Mouse (Mus musculus) v-Abl transformed pro-B cells (cell line): Measurements from ENCODE around the gene Ets1.

Experiments used
- in situ Hi-C, 2 experiments: fragments of 400-800 bp; cut with MboI; formaldehyde crosslinking; loops; one replicate each; pipeline ENCODE4 v1.15.1; 2025; ENCODE audit not compliant: unreplicated experiment in 2 of 2

Ets1 gene

DNA sequence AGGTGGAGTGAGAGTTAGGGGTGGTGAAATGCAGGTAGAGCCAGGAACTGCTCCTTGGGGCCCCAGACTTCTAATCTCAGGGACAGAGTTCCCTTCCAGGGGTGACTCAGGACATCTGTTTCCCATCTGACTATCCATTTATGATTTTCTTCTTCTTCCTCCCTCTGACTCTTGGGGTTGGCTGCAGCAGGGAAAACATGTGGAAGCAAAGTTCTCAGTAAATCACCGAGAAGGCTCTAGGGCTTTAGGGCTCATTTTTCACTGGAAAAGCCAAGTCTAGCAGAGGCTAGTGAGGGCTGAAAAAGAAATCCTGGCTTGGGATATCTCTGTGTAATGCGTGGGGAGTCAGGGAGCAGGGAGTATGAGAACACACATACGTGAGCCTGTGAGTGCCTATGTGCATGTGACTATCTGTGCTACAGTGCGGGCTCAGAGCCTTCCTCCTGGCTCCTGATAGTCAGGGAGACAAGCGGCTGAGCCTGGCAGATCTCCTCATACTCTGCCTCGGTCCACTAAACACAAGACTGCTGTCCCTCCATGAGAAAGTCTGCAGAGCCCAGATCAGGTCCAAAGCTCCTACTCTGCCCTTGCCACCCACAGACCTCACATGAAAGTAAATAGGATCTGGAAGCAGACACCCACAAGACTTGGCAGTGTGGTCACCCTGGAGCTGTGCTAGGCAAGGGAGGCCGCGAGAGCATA lies 146.5 kb downstream of the Ets1 start:
- in situ Hi-C loops, result no loop called here

- in situ Hi-C loops, result no loop called here
Measured at GRCm38 (mm10) chr9:32787091-32787490, 151.1 kb downstream of the Ets1 start.

DNA sequence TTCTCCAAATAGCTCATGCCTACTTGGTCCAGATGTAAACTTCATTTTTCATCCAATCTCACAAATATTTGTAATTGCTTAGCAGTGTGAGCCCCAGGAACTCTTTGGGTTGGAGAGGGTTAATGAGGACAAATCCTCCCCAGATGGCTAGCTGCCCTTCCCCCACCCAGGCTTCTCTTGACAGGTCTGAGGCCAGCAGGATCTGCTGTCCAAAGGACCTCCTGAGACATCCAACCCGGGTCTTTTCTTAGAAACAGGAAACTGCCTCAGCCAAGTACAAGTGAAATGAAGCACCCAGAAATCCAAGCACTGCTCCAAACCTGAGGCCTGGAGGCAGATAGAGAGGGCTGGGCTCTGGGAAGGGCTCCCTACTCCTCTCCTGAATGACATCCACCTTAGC lies 151.6 kb downstream of the Ets1 start:
- in situ Hi-C loops, result no loop called here

DNA sequence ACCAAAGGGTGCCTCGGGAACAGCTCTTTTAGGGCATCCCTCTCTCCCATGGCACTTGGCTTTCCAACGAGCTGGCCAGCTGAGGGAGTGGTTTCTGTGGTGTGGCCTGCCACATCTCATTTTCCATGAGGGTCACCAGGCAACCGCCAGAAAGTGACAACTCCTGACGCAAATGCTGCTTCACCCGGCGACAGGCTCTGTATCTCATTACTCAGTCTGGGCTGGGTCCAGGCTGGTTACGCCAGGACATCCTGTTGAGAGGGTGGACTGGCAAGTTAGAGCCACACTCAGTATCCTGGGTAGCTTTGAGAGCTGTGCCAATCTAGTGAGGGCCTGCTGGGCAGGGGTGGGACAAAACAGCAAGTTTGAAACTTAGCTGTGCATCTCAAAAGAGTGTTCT lies 153.3 kb downstream of the Ets1 start:
- in situ Hi-C loops, result no loop called here

DNA sequence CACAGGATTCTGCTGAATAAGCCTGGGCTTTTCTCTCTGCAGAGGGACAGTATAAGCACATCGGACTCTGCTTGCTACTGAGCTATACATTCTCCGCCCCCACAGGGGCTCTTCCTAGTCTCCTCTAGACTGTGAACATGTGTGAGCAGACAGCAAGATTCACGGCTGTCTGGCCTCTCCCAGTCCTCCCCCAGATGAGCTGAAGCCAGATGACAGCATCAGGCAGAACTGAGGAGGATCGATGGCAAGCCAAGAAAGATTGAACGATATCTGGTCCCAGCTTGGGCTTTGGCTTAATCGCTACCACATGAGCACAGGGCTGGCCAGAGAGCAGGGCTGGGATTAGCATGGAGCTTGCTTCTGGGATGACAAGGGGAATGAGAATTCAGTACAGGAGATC lies 155.7 kb downstream of the Ets1 start:
- in situ Hi-C loops, result no loop called here

- in situ Hi-C loops, result no loop called here
Measured at GRCm38 (mm10) chr9:32798171-32798570, 162.2 kb downstream of the Ets1 start.

GRCm38 (mm10) chr9:32806106-32806505 lies 170.1 kb downstream of the Ets1 start:
- in situ Hi-C loops, result no loop called here
